Mouse (Mus musculus): ENCODE measurements at regions not wholly inside any gene's neighbourhood (a gene's known extent, or its start where the extent isn't known, plus 50 kb on each side); places are given as distances from the start of the nearest gene placed in this dataset.
A peak's percentile ranks its signal among the peaks of the same experiment; 100 is the strongest.

DNA sequence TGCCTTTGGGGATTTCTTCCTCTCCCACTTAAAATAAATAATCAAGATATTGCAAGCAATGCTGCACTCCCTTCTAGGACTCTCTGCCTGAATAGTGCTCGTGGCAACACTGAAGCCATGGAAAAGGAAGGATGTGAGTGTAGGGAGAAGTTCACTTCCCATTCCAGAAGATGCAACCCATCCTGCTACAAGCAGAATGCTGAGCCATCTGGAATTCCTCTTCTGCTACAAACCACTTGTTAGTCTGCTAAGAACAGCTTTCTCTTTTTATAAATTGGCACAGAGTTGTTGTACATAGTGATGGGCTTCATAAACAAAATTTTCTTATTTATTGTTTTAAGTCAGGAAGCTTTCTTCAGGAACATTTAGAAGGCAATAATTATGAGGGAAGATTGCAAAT lies 215.7 kb upstream of the Lmcd1 start:
- H3K4me1 ChIP-seq (ENCODE audit: control insufficient read depth, insufficient read depth, low read length) = no peaks in the 10 kb centered on the region
- H3K36me3 ChIP-seq (ENCODE audit: control insufficient read depth, insufficient read depth, low read length) = no peaks in the 10 kb centered on the region
- H3K4me2 ChIP-seq (ENCODE audit: low read length) = no peak overlapping the region
- H3K4me3 ChIP-seq (ENCODE audit: low read depth, low read length) = no peak overlapping the region
- H3K9ac ChIP-seq (ENCODE audit: low read depth, low read length) = no peak overlapping the region
- 63% methylated on average over 1 of the region's 1 CpGs for WGBS
- no peak for ATAC-seq
- no peaks in the 10 kb centered on the region for H3K9me3 ChIP-seq (replicated peaks; ENCODE audit: control insufficient read depth, low read length, poor library complexity, severe bottlenecking)
- no peaks in the 10 kb centered on the region for H3K27me3 ChIP-seq (ENCODE audit: control insufficient read depth, insufficient read depth, low read depth, low read length)
- H3K27ac ChIP-seq (ENCODE audit: low read length) = no peak overlapping the region

- no peak for ATAC-seq
- Histone ChIP-seq H3K4me3 (ENCODE audit: low read depth, low read length) (no peak overlapping the region), H3K9ac (ENCODE audit: low read depth, low read length) (no peak overlapping the region), H3K4me1 (ENCODE audit: control insufficient read depth, insufficient read depth, low read length) (no peaks in the 10 kb centered on the region), H3K36me3 (ENCODE audit: control insufficient read depth, insufficient read depth, low read length) (no peaks in the 10 kb centered on the region), H3K9me3 (replicated peaks; ENCODE audit: control insufficient read depth, low read length, poor library complexity, severe bottlenecking) (no peaks in the 10 kb centered on the region), H3K4me2 (ENCODE audit: low read length) (no peak overlapping the region), H3K27me3 (ENCODE audit: control insufficient read depth, insufficient read depth, low read depth, low read length) (no peaks in the 10 kb centered on the region), H3K27ac (ENCODE audit: low read length) (no peak overlapping the region)
- WGBS = 52% methylated on average over 3 of the region's 3 CpGs
These were observed 210.6 kb upstream of the Lmcd1 start for GRCm38 (mm10) chr6:112062956-112063355.

GRCm38 (mm10) chr6:112090597-112090996 lies 183.0 kb upstream of the Lmcd1 start:
- Histone ChIP-seq H3K4me1 (ENCODE audit: control insufficient read depth, insufficient read depth, low read length) (no peaks in the 10 kb centered on the region), H3K27ac (ENCODE audit: low read length) (no peak overlapping the region), H3K9ac (ENCODE audit: low read depth, low read length) (no peak overlapping the region), H3K4me3 (ENCODE audit: low read depth, low read length) (no peak overlapping the region), H3K36me3 (ENCODE audit: control insufficient read depth, insufficient read depth, low read length) (no peaks in the 10 kb centered on the region), H3K27me3 (ENCODE audit: control insufficient read depth, insufficient read depth, low read depth, low read length) (no peaks in the 10 kb centered on the region), H3K4me2 (ENCODE audit: low read length) (no peak overlapping the region), H3K9me3 (replicated peaks; ENCODE audit: control insufficient read depth, low read length, poor library complexity, severe bottlenecking) (no peaks in the 10 kb centered on the region)
- 92% methylated on average over 3 of the region's 3 CpGs for WGBS
- ATAC-seq = no peak

DNA sequence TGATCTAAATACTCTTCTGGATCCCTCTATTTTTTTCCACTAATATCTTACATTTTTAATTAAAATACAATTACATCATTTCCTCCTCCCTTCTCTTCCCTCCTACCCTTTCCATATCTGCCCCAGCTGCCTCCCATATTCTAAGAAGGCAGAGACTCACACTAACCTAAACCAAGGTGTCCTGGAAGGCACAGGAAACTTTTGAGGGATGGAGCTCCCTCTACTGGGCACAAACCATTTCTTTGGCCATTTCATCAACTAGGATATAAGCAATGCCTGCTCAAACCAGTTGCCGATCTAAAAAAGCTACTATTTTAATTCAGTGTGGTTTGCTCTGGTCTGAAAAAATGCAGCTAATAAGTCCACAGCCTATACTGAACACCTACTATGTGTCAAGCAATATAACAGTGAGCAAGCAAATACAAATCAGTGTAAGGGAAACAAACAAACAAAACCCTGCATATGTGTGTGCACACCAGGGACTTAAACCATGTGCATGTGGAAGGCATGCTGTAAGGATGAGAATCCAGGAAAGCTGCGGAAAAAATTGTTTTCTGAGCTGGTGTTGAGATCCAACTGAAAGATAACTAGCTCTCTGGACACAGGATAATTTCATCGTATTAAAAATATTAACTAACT lies 182.3 kb upstream of the Lmcd1 start:
- no peaks in the 10 kb centered on the region for H3K36me3 ChIP-seq (ENCODE audit: control insufficient read depth, insufficient read depth, low read length)
- H3K27ac ChIP-seq (ENCODE audit: low read length) = no peak overlapping the region
- peak; percentile 51; the same call in 1 of the 2 replicates for ATAC-seq
- no peaks in the 10 kb centered on the region for H3K9me3 ChIP-seq (replicated peaks; ENCODE audit: control insufficient read depth, low read length, poor library complexity, severe bottlenecking)
- H3K4me1 ChIP-seq (ENCODE audit: control insufficient read depth, insufficient read depth, low read length) = no peaks in the 10 kb centered on the region
- H3K4me2 ChIP-seq (ENCODE audit: low read length) = no peak overlapping the region
- no peaks in the 10 kb centered on the region for H3K27me3 ChIP-seq (ENCODE audit: control insufficient read depth, insufficient read depth, low read depth, low read length)
- no peak overlapping the region for H3K4me3 ChIP-seq (ENCODE audit: low read depth, low read length)
- 41% methylated on average over 3 of the region's 3 CpGs for WGBS
- no peak overlapping the region for H3K9ac ChIP-seq (ENCODE audit: low read depth, low read length)

GRCm38 (mm10) chr6:112093300-112093699 lies 180.3 kb upstream of the Lmcd1 start:
- Histone ChIP-seq H3K27me3 (ENCODE audit: control insufficient read depth, insufficient read depth, low read depth, low read length) (no peaks in the 10 kb centered on the region), H3K27ac (ENCODE audit: low read length) (no peak overlapping the region), H3K36me3 (ENCODE audit: control insufficient read depth, insufficient read depth, low read length) (no peaks in the 10 kb centered on the region), H3K9me3 (replicated peaks; ENCODE audit: control insufficient read depth, low read length, poor library complexity, severe bottlenecking) (no peaks in the 10 kb centered on the region), H3K9ac (ENCODE audit: low read depth, low read length) (no peak overlapping the region), H3K4me3 (ENCODE audit: low read depth, low read length) (no peak overlapping the region), H3K4me2 (ENCODE audit: low read length) (no peak overlapping the region), H3K4me1 (ENCODE audit: control insufficient read depth, insufficient read depth, low read length) (no peaks in the 10 kb centered on the region)
- WGBS = 87% methylated on average over 3 of the region's 3 CpGs
- ATAC-seq = no peak

GRCm38 (mm10) chr6:112097699-112098098 lies 175.9 kb upstream of the Lmcd1 start:
- H3K4me2 ChIP-seq (ENCODE audit: low read length) = no peak overlapping the region
- H3K9ac ChIP-seq (ENCODE audit: low read depth, low read length) = no peak overlapping the region
- no peaks in the 10 kb centered on the region for H3K36me3 ChIP-seq (ENCODE audit: control insufficient read depth, insufficient read depth, low read length)
- no peaks in the 10 kb centered on the region for H3K27me3 ChIP-seq (ENCODE audit: control insufficient read depth, insufficient read depth, low read depth, low read length)
- H3K27ac ChIP-seq (ENCODE audit: low read length) = no peak overlapping the region
- H3K9me3 ChIP-seq (replicated peaks; ENCODE audit: control insufficient read depth, low read length, poor library complexity, severe bottlenecking) = no peaks in the 10 kb centered on the region
- no peak overlapping the region for H3K4me3 ChIP-seq (ENCODE audit: low read depth, low read length)
- 90% methylated on average over 3 of the region's 3 CpGs for WGBS
- no peak for ATAC-seq
- H3K4me1 ChIP-seq (ENCODE audit: control insufficient read depth, insufficient read depth, low read length) = no peaks in the 10 kb centered on the region

GRCm38 (mm10) chr6:112108651-112109050 lies 164.9 kb upstream of the Lmcd1 start:
- Histone ChIP-seq H3K27ac (ENCODE audit: low read length) (no peak overlapping the region), H3K9ac (ENCODE audit: low read depth, low read length) (no peak overlapping the region), H3K27me3 (ENCODE audit: control insufficient read depth, insufficient read depth, low read depth, low read length) (no peaks in the 10 kb centered on the region), H3K4me2 (ENCODE audit: low read length) (no peak overlapping the region), H3K36me3 (ENCODE audit: control insufficient read depth, insufficient read depth, low read length) (no peaks in the 10 kb centered on the region), H3K4me1 (ENCODE audit: control insufficient read depth, insufficient read depth, low read length) (no peaks in the 10 kb centered on the region), H3K4me3 (ENCODE audit: low read depth, low read length) (no peak overlapping the region), H3K9me3 (replicated peaks; ENCODE audit: control insufficient read depth, low read length, poor library complexity, severe bottlenecking) (no peaks in the 10 kb centered on the region)
- WGBS = 85% methylated on average over 13 of the region's 13 CpGs
- ATAC-seq = no peak; the same call in 1 of the 2 replicates

GRCm38 (mm10) chr6:112119180-112119579 lies 154.4 kb upstream of the Lmcd1 start:
- Histone ChIP-seq H3K27ac (ENCODE audit: low read length) (no peak overlapping the region), H3K9ac (ENCODE audit: low read depth, low read length) (no peak overlapping the region), H3K36me3 (ENCODE audit: control insufficient read depth, insufficient read depth, low read length) (no peaks in the 10 kb centered on the region), H3K9me3 (replicated peaks; ENCODE audit: control insufficient read depth, low read length, poor library complexity, severe bottlenecking) (no peaks in the 10 kb centered on the region), H3K4me3 (ENCODE audit: low read depth, low read length) (no peak overlapping the region), H3K4me1 (ENCODE audit: control insufficient read depth, insufficient read depth, low read length) (no peaks in the 10 kb centered on the region), H3K4me2 (ENCODE audit: low read length) (no peak overlapping the region), H3K27me3 (ENCODE audit: control insufficient read depth, insufficient read depth, low read depth, low read length) (no peaks in the 10 kb centered on the region)
- WGBS = 48% methylated on average over 2 of the region's 2 CpGs
- ATAC-seq = no peak

- ATAC-seq = no peak
- Histone ChIP-seq H3K27ac (ENCODE audit: low read length) (no peak overlapping the region), H3K36me3 (ENCODE audit: control insufficient read depth, insufficient read depth, low read length) (no peaks in the 10 kb centered on the region), H3K9me3 (replicated peaks; ENCODE audit: control insufficient read depth, low read length, poor library complexity, severe bottlenecking) (no peaks in the 10 kb centered on the region), H3K4me1 (ENCODE audit: control insufficient read depth, insufficient read depth, low read length) (no peaks in the 10 kb centered on the region), H3K9ac (ENCODE audit: low read depth, low read length) (no peak overlapping the region), H3K4me3 (ENCODE audit: low read depth, low read length) (no peak overlapping the region), H3K4me2 (ENCODE audit: low read length) (no peak overlapping the region), H3K27me3 (ENCODE audit: control insufficient read depth, insufficient read depth, low read depth, low read length) (no peaks in the 10 kb centered on the region)
- 28% methylated on average over 3 of the region's 3 CpGs for WGBS
These were observed 140.0 kb upstream of the Lmcd1 start for GRCm38 (mm10) chr6:112133522-112133921.

All from midbrain, embryonic 16.5 days (tissue).